Comparison of ENCODE assay signal across 14 mouse cellular contexts in the genomic region with DNA sequence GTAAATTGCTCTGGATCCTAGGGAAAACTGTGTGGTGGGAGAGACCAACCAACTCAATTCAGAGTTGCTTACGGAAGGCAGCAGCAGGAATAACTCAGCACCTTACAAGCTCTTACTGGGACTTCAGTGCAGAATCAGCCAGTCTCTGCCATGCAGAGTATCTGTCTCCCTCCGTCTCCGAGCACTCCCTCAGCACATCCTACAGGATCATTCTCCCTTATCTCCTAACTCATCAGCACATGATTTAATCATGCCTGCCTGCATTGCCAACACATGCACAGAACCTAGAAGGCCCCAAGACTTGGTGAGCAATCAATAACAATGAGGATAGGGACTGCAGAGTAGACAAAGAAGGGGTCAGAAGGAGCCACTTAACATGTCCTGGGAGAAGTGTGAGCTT. TPM values are rescaled to one million over a fixed set of nuclear protein-coding genes. Genes with fewer than 3 reads are reported as not detected.
DNase-seq lines count a peak whose midpoint lies in the region; ATAC-seq lines count a peak whose summit lies in the region.
"Had no signal": no experiment of that assay in that cellular context is flagged by ENCODE, and none has a peak within 500 bp of the region (broad histone marks: within the 10 kb centered on the region; RNA-seq: fewer than 3 reads in every experiment).

No protein-coding gene starts in this region.

- H3K9ac ChIP-seq in heart, embryonic 14.5 days (ENCODE audit: low read length) = peak overlapping the region; percentile 39
- no peak overlapping the region for H3K9ac ChIP-seq in forebrain, embryonic 11.5 days (ENCODE audit: low read length)
- H3K9ac ChIP-seq in midbrain, embryonic 14.5 days (replicated peaks; ENCODE audit: low read length) = no peak overlapping the region
- H3K9ac ChIP-seq: embryonic facial prominence, embryonic 13.5 days; intestine, embryonic 15.5 days had no signal

- DNase-seq in heart, adult 9 months (ENCODE audit: low spot score in 2 of 2) = no peak
- DNase-seq in forebrain, embryonic 11.5 days (ENCODE audit: low spot score) = no peak
- DNase-seq in hindbrain, embryonic 10.5 days (ENCODE audit: low spot score) = no peak
- no peak for DNase-seq in midbrain, embryonic 14.5 days
- no peak for DNase-seq in urinary bladder, postnatal 10 days (ENCODE audit: low spot score)
- DNase-seq in left cerebral cortex, postnatal 25 days (ENCODE audit: low spot score in 2 of 2) = no peak
- no peak for DNase-seq in cerebellum, postnatal 36 days
- DNase-seq: cerebellum, adult 9-11 months; right cerebral cortex, postnatal 25 days; thymus, postnatal 14 days had no signal

- 52% methylated on average over 3 of the region's 3 CpGs for WGBS in heart, embryonic 14.5 days
- 75% methylated on average over 3 of the region's 3 CpGs for WGBS in forebrain, embryonic 11.5 days
- 84% methylated on average over 3 of the region's 3 CpGs for WGBS in hindbrain, embryonic 10.5 days
- WGBS in midbrain, embryonic 14.5 days = 51% methylated on average over 3 of the region's 3 CpGs

- ATAC-seq in heart, embryonic 14.5 days (ENCODE audit: insufficient number of reproducible peaks, insufficient read depth, low FRiP score, low read depth) = no peak
- ATAC-seq in forebrain, embryonic 11.5 days (replicated peaks; ENCODE audit: low FRiP score) = no peak
- ATAC-seq in midbrain, embryonic 14.5 days (ENCODE audit: low FRiP score, low TSS enrichment) = no peak
- ATAC-seq: intestine, embryonic 15.5 days had no signal

- H3K4me1 ChIP-seq in heart, embryonic 14.5 days (ENCODE audit: control insufficient read depth in 2 of 2, insufficient read depth in 2 of 2, low read length in 2 of 2) = peaks cover 33 to 53% of the 10 kb centered on the region in 2 experiments
- peaks cover 2% of the 10 kb centered on the region; the same call in 1 of the 2 replicates for H3K4me1 ChIP-seq in forebrain, embryonic 11.5 days (replicated peaks; ENCODE audit: control insufficient read depth, insufficient read depth, low read length)
- peaks cover 50% of the 10 kb centered on the region for H3K4me1 ChIP-seq in hindbrain, embryonic 10.5 days (replicated peaks)
- H3K4me1 ChIP-seq in midbrain, embryonic 14.5 days (ENCODE audit: control insufficient read depth, insufficient read depth, low read length) = peaks cover 18% of the 10 kb centered on the region

- no peaks in the 10 kb centered on the region; the same call in 1 of the 2 replicates for H3K36me3 ChIP-seq in heart, embryonic 14.5 days (ENCODE audit: control insufficient read depth, insufficient read depth, low read length)
- no peaks in the 10 kb centered on the region for H3K36me3 ChIP-seq in forebrain, embryonic 11.5 days (ENCODE audit: control insufficient read depth, insufficient read depth, low read length)
- H3K36me3 ChIP-seq in hindbrain, embryonic 10.5 days = peaks cover 5% of the 10 kb centered on the region; the same call in 1 of the 2 replicates
- no peaks in the 10 kb centered on the region for H3K36me3 ChIP-seq in midbrain, embryonic 14.5 days (ENCODE audit: control insufficient read depth, insufficient read depth, low read length)
- H3K36me3 ChIP-seq: embryonic facial prominence, embryonic 13.5 days; intestine, embryonic 15.5 days had no signal

- H3K4me3 ChIP-seq in heart, embryonic 14.5 days (ENCODE audit: control insufficient read depth in 1 of 2, insufficient read depth in 1 of 2, low read depth in 1 of 2, low read length in 2 of 2) = peak overlapping the region; percentile 3 to 17; a peak in 2 of 4 replicates
- H3K4me3 ChIP-seq in forebrain, embryonic 11.5 days (ENCODE audit: low read depth, low read length) = peak overlapping the region; percentile 1; the same call in 1 of the 2 replicates
- peak overlapping the region; percentile 21; the same call in 1 of the 2 replicates for H3K4me3 ChIP-seq in hindbrain, embryonic 10.5 days
- H3K4me3 ChIP-seq in midbrain, embryonic 14.5 days (replicated peaks; ENCODE audit: low read depth, low read length) = no peak overlapping the region; the same call in 1 of the 2 replicates
- H3K4me3 ChIP-seq: embryonic facial prominence, embryonic 13.5 days; intestine, embryonic 15.5 days; layer of hippocampus, adult 2 months had no signal

- H3K27me3 ChIP-seq in heart, embryonic 14.5 days (ENCODE audit: control insufficient read depth, insufficient read depth, low read length) = no peaks in the 10 kb centered on the region
- no peaks in the 10 kb centered on the region for H3K27me3 ChIP-seq in forebrain, embryonic 11.5 days (ENCODE audit: control insufficient read depth, insufficient read depth, low read length)
- H3K27me3 ChIP-seq in hindbrain, embryonic 10.5 days (ENCODE audit: insufficient read depth, poor library complexity, severe bottlenecking) = peaks cover 6% of the 10 kb centered on the region; the same call in 1 of the 2 replicates
- no peaks in the 10 kb centered on the region for H3K27me3 ChIP-seq in midbrain, embryonic 14.5 days (ENCODE audit: control insufficient read depth, insufficient read depth, low read length)
- H3K27me3 ChIP-seq: intestine, embryonic 15.5 days had no signal

- H3K9me3 ChIP-seq in heart, embryonic 14.5 days (ENCODE audit: control insufficient read depth, low read length) = no peaks in the 10 kb centered on the region
- H3K9me3 ChIP-seq in forebrain, embryonic 11.5 days (ENCODE audit: control insufficient read depth, low read length) = no peaks in the 10 kb centered on the region
- H3K9me3 ChIP-seq in hindbrain, embryonic 10.5 days = no peaks in the 10 kb centered on the region
- no peaks in the 10 kb centered on the region for H3K9me3 ChIP-seq in midbrain, embryonic 14.5 days (ENCODE audit: control insufficient read depth, low read length)
- H3K9me3 ChIP-seq: embryonic facial prominence, embryonic 13.5 days; intestine, embryonic 15.5 days had no signal

- peak overlapping the region; percentile 84 for H3K4me2 ChIP-seq in heart, embryonic 14.5 days (ENCODE audit: low read length)
- peak overlapping the region; percentile 8; the same call in 1 of the 2 replicates for H3K4me2 ChIP-seq in forebrain, embryonic 11.5 days (ENCODE audit: low read depth, low read length, severe bottlenecking)
- H3K4me2 ChIP-seq in midbrain, embryonic 14.5 days (ENCODE audit: low read length) = peak overlapping the region; percentile 37
- H3K4me2 ChIP-seq: embryonic facial prominence, embryonic 13.5 days; intestine, embryonic 15.5 days had no signal

- intact Hi-C loops in left cerebral cortex, postnatal 25 days (cut with DNase I) = loop anchor here (5.0 kb wide), 1 partner anchor 52 kb away; no protein-coding TSS in a partner anchor

- peak overlapping the region in 1 of 2 experiments; percentile 17; a peak in 2 of 4 replicates for H3K27ac ChIP-seq in heart, embryonic 14.5 days (replicated peaks in 1 of 2; ENCODE audit: control insufficient read depth in 1 of 2, insufficient read depth in 1 of 2, low read depth in 2 of 2, low read length in 2 of 2)
- no peak overlapping the region for H3K27ac ChIP-seq in forebrain, embryonic 11.5 days (ENCODE audit: low read depth, low read length)
- H3K27ac ChIP-seq in hindbrain, embryonic 10.5 days = no peak overlapping the region
- no peak overlapping the region for H3K27ac ChIP-seq in midbrain, embryonic 14.5 days (replicated peaks; ENCODE audit: low read depth, low read length)
- H3K27ac ChIP-seq: embryonic facial prominence, embryonic 13.5 days; intestine, embryonic 15.5 days; layer of hippocampus, adult 2 months had no signal

RNA-seq across cellular contexts. Expression of gene Stk39, which starts 2.6 kb away (rescaled TPM):
- 89.0 and 90.8 TPM in 2 replicates for polyA plus RNA-seq in heart, embryonic 14.5 days (2014; fragmentation: Nextera tagmentation; extraction: Ambion mirVana)
- polyA plus RNA-seq in forebrain, embryonic 11.5 days (2014; fragmentation: Nextera tagmentation; extraction: Ambion mirVana) = 45.1 and 52.4 TPM in 2 replicates
- 34.8 and 37.3 TPM in 2 replicates for polyA plus RNA-seq in hindbrain, embryonic 10.5 days (2016; fragmentation: Nextera tagmentation; extraction: Ambion mirVana)
- polyA plus RNA-seq in midbrain, embryonic 14.5 days (2014; fragmentation: Nextera tagmentation; extraction: Ambion mirVana) = 29.3 and 39.0 TPM in 2 replicates
- 10 to 100 TPM; 67.1 to 72.0 TPM for total RNA-seq in left cerebral cortex, postnatal 25 days (2021)

Comparison
In these comparisons a context has a peak if more than half of its experiments do, and no peak if none do; other contexts are left out.
1. H3K4me2 ChIP-seq: peak in every context shown above with its lines; median percentile 84 in heart, embryonic 14.5 days; 37 in midbrain, embryonic 14.5 days; 8 in forebrain, embryonic 11.5 days.